Mouse (Mus musculus) lung, adult 2 months (tissue): Measurements from ENCODE around the gene Rras.

ENCODE experiments used
- CTCF ChIP-seq: fragments of 200-500 bp; IDR thresholded peaks from 2 replicates; pipeline ENCODE4 v1.5.1; 2011; ENCODE audit warnings: mild to moderate bottlenecking, low read length, control low read depth; ENCODE audit not compliant: insufficient read depth
- POLR2A ChIP-seq: fragments of 200-500 bp; IDR thresholded peaks from 2 replicates; pipeline ENCODE4 v1.6.1; 2011; ENCODE audit warnings: low read depth, mild to moderate bottlenecking, control low read depth, low read length, borderline replicate concordance; ENCODE audit errors: extremely low read depth

- TF ChIP-seq POLR2A (no peak), CTCF (no peak)
These were observed 13.2 kb upstream of the Rras start for GRCm38 (mm10) chr7:45004546-45004945.
